ENCODE assay signal across 19 mouse cellular contexts in the genomic region with DNA sequence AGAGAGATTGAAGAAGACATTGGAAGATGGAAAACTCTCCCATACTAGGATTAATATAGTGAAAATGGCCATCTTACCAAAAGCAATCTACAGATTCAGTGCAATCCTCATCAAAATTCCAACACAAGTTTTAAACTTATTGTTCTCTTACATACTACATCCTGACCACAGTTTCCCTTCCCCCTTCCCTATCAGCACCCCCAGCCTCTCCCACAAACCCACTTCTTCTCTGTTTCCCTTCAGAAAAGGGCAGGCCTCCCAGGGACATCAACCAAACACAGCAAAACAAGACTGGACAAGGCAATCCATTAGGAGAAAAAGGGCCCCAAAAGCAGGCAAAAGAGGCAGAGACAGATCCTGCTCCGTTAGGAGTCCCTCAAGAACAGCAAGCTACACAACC. TPM values are rescaled to one million over a fixed set of nuclear protein-coding genes. Genes with fewer than 3 reads are reported as not detected.
DNase-seq lines count a peak whose midpoint lies in the region; ATAC-seq lines count a peak whose summit lies in the region.
"Had no signal": no experiment of that assay in that cellular context is flagged by ENCODE, and none has a peak within 500 bp of the region (broad histone marks: within the 10 kb centered on the region; RNA-seq: fewer than 3 reads in every experiment).

No protein-coding gene starts in this region.

- intact Hi-C loops in heart, postnatal 25 days (cut with DNase I): no loop called here

- H3K36me3 ChIP-seq in heart, embryonic 10.5 days: no peaks in the 10 kb centered on the region
- H3K36me3 ChIP-seq in neural tube, embryonic 12.5 days: no peaks in the 10 kb centered on the region
- H3K36me3 ChIP-seq: embryonic facial prominence, embryonic 12.5 days; forebrain, embryonic 15.5 days; heart, embryonic 15.5 days; hindbrain, embryonic 15.5 days had no signal

- WGBS in heart, embryonic 10.5 days: 59% methylated on average over 1 of the region's 1 CpGs
- 67% methylated on average over 1 of the region's 1 CpGs for WGBS in neural tube, embryonic 12.5 days

- DNase-seq in heart, embryonic 10.5 days (ENCODE audit: low spot score): no peak
- no peak for DNase-seq in heart, postnatal 25 days (ENCODE audit: low spot score)
- no peak for DNase-seq in neural tube, embryonic 10.5 days (ENCODE audit: extremely low spot score, low spot score)
- DNase-seq in urinary bladder, postnatal 10 days (ENCODE audit: low spot score): no peak
- DNase-seq in cerebellum, postnatal 14 days: no peak
- DNase-seq: adrenal gland, postnatal 14 days; cerebellum, adult 2 months; cerebellum, postnatal 10 days; gastrocnemius, postnatal 36 days; heart, adult 18-20 months; heart, postnatal 14 days had no signal

- no peak for ATAC-seq in neural tube, embryonic 12.5 days (ENCODE audit: low FRiP score, low read depth)
- ATAC-seq in granulocyte monocyte progenitor cell, adult 5-6 weeks (replicated peaks; ENCODE audit: poor library complexity, severe bottlenecking): peak; percentile 74
- ATAC-seq in megakaryocyte progenitor cell, adult 5-6 weeks (replicated peaks; ENCODE audit: poor library complexity): peak; percentile 64; the same call in 1 of the 2 replicates
- ATAC-seq: forebrain, embryonic 15.5 days had no signal

- H3K4me3 ChIP-seq in heart, embryonic 10.5 days: no peak overlapping the region
- H3K4me3 ChIP-seq in neural tube, embryonic 12.5 days: no peak overlapping the region
- H3K4me3 ChIP-seq: embryonic facial prominence, embryonic 12.5 days; forebrain, embryonic 15.5 days; heart, embryonic 15.5 days; hindbrain, embryonic 15.5 days had no signal

- 0 out of 2 replicates have a peak overlapping the region, but pooled peaks have one; percentile 21 for H3K9ac ChIP-seq in neural tube, embryonic 12.5 days
- H3K9ac ChIP-seq: embryonic facial prominence, embryonic 12.5 days; forebrain, embryonic 15.5 days; heart, embryonic 15.5 days; hindbrain, embryonic 15.5 days had no signal

- no peak overlapping the region for H3K4me2 ChIP-seq in neural tube, embryonic 12.5 days (replicated peaks)
- H3K4me2 ChIP-seq: embryonic facial prominence, embryonic 12.5 days; forebrain, embryonic 15.5 days; heart, embryonic 11.5 days; heart, embryonic 15.5 days; hindbrain, embryonic 15.5 days had no signal

- peaks cover 12% of the 10 kb centered on the region; the same call in 1 of the 2 replicates for H3K4me1 ChIP-seq in heart, embryonic 10.5 days
- no peaks in the 10 kb centered on the region for H3K4me1 ChIP-seq in neural tube, embryonic 12.5 days
- H3K4me1 ChIP-seq: embryonic facial prominence, embryonic 12.5 days; forebrain, embryonic 15.5 days; heart, embryonic 15.5 days; hindbrain, embryonic 15.5 days had no signal

- no peaks in the 10 kb centered on the region for H3K9me3 ChIP-seq in heart, embryonic 10.5 days
- H3K9me3 ChIP-seq in neural tube, embryonic 12.5 days: no peaks in the 10 kb centered on the region
- H3K9me3 ChIP-seq: embryonic facial prominence, embryonic 12.5 days; forebrain, embryonic 15.5 days; heart, embryonic 15.5 days; hindbrain, embryonic 15.5 days had no signal

- H3K27me3 ChIP-seq in heart, embryonic 10.5 days (ENCODE audit: insufficient read depth, poor library complexity, severe bottlenecking): no peaks in the 10 kb centered on the region; the same call in 1 of the 2 replicates
- no peaks in the 10 kb centered on the region for H3K27me3 ChIP-seq in neural tube, embryonic 12.5 days (replicated peaks)
- H3K27me3 ChIP-seq: embryonic facial prominence, embryonic 12.5 days; forebrain, embryonic 15.5 days; heart, embryonic 15.5 days; hindbrain, embryonic 15.5 days had no signal

- peak overlapping the region; percentile 3; the same call in 1 of the 2 replicates for H3K27ac ChIP-seq in heart, embryonic 10.5 days
- H3K27ac ChIP-seq in neural tube, embryonic 12.5 days: no peak overlapping the region
- H3K27ac ChIP-seq: embryonic facial prominence, embryonic 12.5 days; forebrain, embryonic 15.5 days; heart, embryonic 15.5 days; hindbrain, embryonic 15.5 days had no signal

RNA-seq across cellular contexts. Expression of gene Ccdc130, which starts 6.3 kb away (rescaled TPM):
- polyA plus RNA-seq in heart, embryonic 10.5 days (2016; fragmentation: Nextera tagmentation; extraction: Ambion mirVana): 18.8 and 20.8 TPM in 2 replicates
- total RNA-seq in heart, postnatal 25 days (2021): 10 to 100 TPM in 1 of 2 experiments, 1 to 10 TPM in 1; 9.2 to 10.3 TPM
- polyA plus RNA-seq in neural tube, embryonic 12.5 days (2016; fragmentation: Nextera tagmentation; extraction: Ambion mirVana): 18.1 and 25.1 TPM in 2 replicates
- total RNA-seq in granulocyte monocyte progenitor cell, adult 5-6 weeks (2014; fragmentation: Nextera tagmentation): 9.8 and 20.0 TPM in 2 replicates
- total RNA-seq in granulocyte monocyte progenitor cell, adult 5-6 weeks (2017): 10.6 and 10.8 TPM in 2 replicates
- 18.6 and 19.4 TPM in 2 replicates for total RNA-seq in megakaryocyte progenitor cell, adult 5-6 weeks (2015)
- total RNA-seq in megakaryocyte progenitor cell, adult 5-6 weeks (2017): 6.8 and 17.0 TPM in 2 replicates

RNA-seq across cellular contexts. Expression of gene Mri1, which starts 19.3 kb away (rescaled TPM):
- 60.5 and 74.9 TPM in 2 replicates for polyA plus RNA-seq in heart, embryonic 10.5 days (2016; fragmentation: Nextera tagmentation; extraction: Ambion mirVana)
- 10 to 100 TPM; 10.2 to 10.3 TPM for total RNA-seq in heart, postnatal 25 days (2021)
- 60.7 and 63.3 TPM in 2 replicates for polyA plus RNA-seq in neural tube, embryonic 12.5 days (2016; fragmentation: Nextera tagmentation; extraction: Ambion mirVana)
- total RNA-seq in granulocyte monocyte progenitor cell, adult 5-6 weeks (2014; fragmentation: Nextera tagmentation): 18.6 and 30.7 TPM in 2 replicates
- 14.0 and 26.3 TPM in 2 replicates for total RNA-seq in granulocyte monocyte progenitor cell, adult 5-6 weeks (2017)
- total RNA-seq in megakaryocyte progenitor cell, adult 5-6 weeks (2015): 34.3 and 39.1 TPM in 2 replicates
- 13.8 and 17.4 TPM in 2 replicates for total RNA-seq in megakaryocyte progenitor cell, adult 5-6 weeks (2017)

RNA-seq across cellular contexts. Expression of gene D8Ertd738e, which starts 26.9 kb away (rescaled TPM):
- polyA plus RNA-seq in heart, embryonic 10.5 days (2016; fragmentation: Nextera tagmentation; extraction: Ambion mirVana): 353 and 374 TPM in 2 replicates
- 100 to 1,000 TPM; 227 to 240 TPM for total RNA-seq in heart, postnatal 25 days (2021)
- 256 and 282 TPM in 2 replicates for polyA plus RNA-seq in neural tube, embryonic 12.5 days (2016; fragmentation: Nextera tagmentation; extraction: Ambion mirVana)
- 145 and 151 TPM in 2 replicates for total RNA-seq in granulocyte monocyte progenitor cell, adult 5-6 weeks (2014; fragmentation: Nextera tagmentation)
- 66.2 and 88.3 TPM in 2 replicates for total RNA-seq in granulocyte monocyte progenitor cell, adult 5-6 weeks (2017)
- 121 and 132 TPM in 2 replicates for total RNA-seq in megakaryocyte progenitor cell, adult 5-6 weeks (2015)
- total RNA-seq in megakaryocyte progenitor cell, adult 5-6 weeks (2017): 63.4 and 107 TPM in 2 replicates

RNA-seq across cellular contexts. Expression of gene Zswim4, which starts 39.6 kb away (rescaled TPM):
- polyA plus RNA-seq in heart, embryonic 10.5 days (2016; fragmentation: Nextera tagmentation; extraction: Ambion mirVana): 14.4 and 17.5 TPM in 2 replicates
- total RNA-seq in heart, postnatal 25 days (2021): 1 to 10 TPM; 8.2 to 8.8 TPM
- 52.8 and 57.9 TPM in 2 replicates for polyA plus RNA-seq in neural tube, embryonic 12.5 days (2016; fragmentation: Nextera tagmentation; extraction: Ambion mirVana)
- 4.6 and 8.1 TPM in 2 replicates for total RNA-seq in granulocyte monocyte progenitor cell, adult 5-6 weeks (2014; fragmentation: Nextera tagmentation)
- 4.5 and 4.8 TPM in 2 replicates for total RNA-seq in granulocyte monocyte progenitor cell, adult 5-6 weeks (2017)
- 3.2 and 3.4 TPM in 2 replicates for total RNA-seq in megakaryocyte progenitor cell, adult 5-6 weeks (2015)
- total RNA-seq in megakaryocyte progenitor cell, adult 5-6 weeks (2017): 4.2 and 5.0 TPM in 2 replicates
